Mouse (Mus musculus) C2C12 (cell line): ENCODE data around the gene 4930432K21Rik. TPM values are rescaled to one million over a fixed set of nuclear protein-coding genes. Genes with fewer than 3 reads are reported as not detected.

Source experiments
- H3K27me3 ChIP-seq: one replicate; pipeline ENCODE4 v1.6.1; 2011; ENCODE audit not compliant: control insufficient read depth, insufficient read depth, insufficient read length
- H3K36me3 ChIP-seq: one replicate; pipeline ENCODE4 v1.6.1; 2011; ENCODE audit not compliant: control insufficient read depth, insufficient read depth
- H3K4me3 ChIP-seq: one replicate; pipeline ENCODE4 v1.5.1; 2011; ENCODE audit warnings: mild to moderate bottlenecking, control low read depth; ENCODE audit not compliant: poor library complexity, insufficient read depth, severe bottlenecking
- H3K79me2 ChIP-seq: one replicate; pipeline ENCODE4 v1.6.1; 2011; ENCODE audit not compliant: control insufficient read depth, insufficient read depth
- H3K79me3 ChIP-seq: one replicate; pipeline ENCODE4 v1.6.1; 2011; ENCODE audit warnings: low read depth, control low read depth
- H3ac ChIP-seq: one replicate; pipeline ENCODE3; 2011; ENCODE audit warnings: low read depth; ENCODE audit not compliant: control insufficient read depth, insufficient read length
- CEBPB ChIP-seq: IDR thresholded peaks from one replicate; pipeline ENCODE4 v1.6.1; 2011; ENCODE audit warnings: low read depth, mild to moderate bottlenecking, control low read depth, moderate library complexity
- CTCF ChIP-seq: IDR thresholded peaks from one replicate; pipeline ENCODE4 v1.5.1; 2011; ENCODE audit not compliant: control insufficient read depth, insufficient read depth, insufficient read length
- FOSL1 ChIP-seq: IDR thresholded peaks from one replicate; pipeline ENCODE4 v1.8.0; 2011; ENCODE audit warnings: mild to moderate bottlenecking, low read length; ENCODE audit not compliant: poor library complexity, insufficient read depth, severe bottlenecking
- MAX ChIP-seq: IDR thresholded peaks from one replicate; pipeline ENCODE4 v1.6.1; 2011; ENCODE audit warnings: mild to moderate bottlenecking, control low read depth
- MYOD1 ChIP-seq: IDR thresholded peaks from one replicate; pipeline ENCODE4 v1.6.1; 2011; ENCODE audit warnings: low read depth; ENCODE audit not compliant: control insufficient read depth, insufficient read length
- MYOG ChIP-seq: IDR thresholded peaks from one replicate; pipeline ENCODE4 v1.6.1; 2011; ENCODE audit not compliant: control insufficient read depth, insufficient read length; ENCODE audit errors: extremely low read depth
- USF1 ChIP-seq: IDR thresholded peaks from one replicate; pipeline ENCODE4 v1.6.1; 2011; ENCODE audit warnings: low read depth, mild to moderate bottlenecking, control low read depth, moderate library complexity
- polyA plus RNA-seq: library from polyadenylated mRNA; unstranded; fragments of >200 nt; fragmentation: generic; extraction: Trizol; gene quantifications from one replicate; pipeline ENCODE4 v1.2.1, GENCODE M21; 2012; ENCODE audit warnings: missing spikeins

Gene 4930432K21Rik
- polyA plus RNA-seq, 1 experiment = 0.61 TPM

- TF ChIP-seq MYOG (no peak), MAX (peak; percentile 15), FOSL1 (no peak), CEBPB (no peak), USF1 (no peak), CTCF (no peak), MYOD1 (no peak)
- Histone ChIP-seq H3K27me3 (no peaks in the 10 kb centered on the region), H3K4me3 (no peak within 1 kb of the TSS), H3ac (peak within 1 kb of the TSS; percentile 68), H3K79me2 (no peaks in the 10 kb centered on the region), H3K79me3 (no peaks in the 10 kb centered on the region), H3K36me3 (peaks cover 1% of the 10 kb centered on the region)
Observed at GRCm38 (mm10) chr8:84125656-84126055, 22.2 kb upstream of the 4930432K21Rik start, which contains the start of gene Podnl1. Gene Podnl1, plus strand, starts transcription at chr8:84125989.

DNA sequence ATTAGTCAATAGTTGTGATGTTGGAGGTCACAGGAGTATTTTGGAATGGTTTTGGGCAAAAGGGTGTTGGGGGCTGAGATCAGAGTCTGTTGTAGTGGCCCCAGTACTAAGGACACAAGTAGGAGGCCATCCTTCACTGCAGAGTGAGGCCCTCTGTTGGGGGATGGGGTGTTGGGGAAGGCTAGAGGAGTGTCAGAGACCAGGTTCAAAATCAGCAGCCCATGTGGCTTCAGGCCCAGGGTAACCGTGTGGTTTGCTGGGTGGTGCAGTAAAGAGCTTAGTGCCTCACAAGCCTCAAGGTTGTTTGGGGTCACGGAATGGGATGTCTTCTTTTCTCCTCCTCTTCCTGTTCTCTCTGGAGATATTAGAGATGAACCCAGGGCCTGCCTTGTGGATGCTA is 21.1 kb upstream of the 4930432K21Rik start:
- Histone ChIP-seq H3K36me3 (peaks cover 11% of the 10 kb centered on the region), H3K27me3 (no peaks in the 10 kb centered on the region), H3ac (no peak overlapping the region), H3K4me3 (no peak overlapping the region), H3K79me2 (no peaks in the 10 kb centered on the region), H3K79me3 (no peaks in the 10 kb centered on the region)
- TF ChIP-seq MYOG (no peak), MYOD1 (no peak), CTCF (no peak), CEBPB (no peak), MAX (no peak), FOSL1 (no peak), USF1 (no peak)

- Histone ChIP-seq H3K27me3 (no peaks in the 10 kb centered on the region), H3K4me3 (no peak overlapping the region), H3K79me2 (no peaks in the 10 kb centered on the region), H3K79me3 (no peaks in the 10 kb centered on the region), H3ac (no peak overlapping the region), H3K36me3 (peaks cover 11% of the 10 kb centered on the region)
- TF ChIP-seq MYOD1 = no peak
- TF ChIP-seq USF1 = no peak
- no peak for TF ChIP-seq MYOG
- no peak for TF ChIP-seq MAX
- no peak for TF ChIP-seq CEBPB
- no peak for TF ChIP-seq FOSL1
- TF ChIP-seq CTCF = no peak
Observed at GRCm38 (mm10) chr8:84127202-84127901, 20.5 kb upstream of the 4930432K21Rik start.

DNA sequence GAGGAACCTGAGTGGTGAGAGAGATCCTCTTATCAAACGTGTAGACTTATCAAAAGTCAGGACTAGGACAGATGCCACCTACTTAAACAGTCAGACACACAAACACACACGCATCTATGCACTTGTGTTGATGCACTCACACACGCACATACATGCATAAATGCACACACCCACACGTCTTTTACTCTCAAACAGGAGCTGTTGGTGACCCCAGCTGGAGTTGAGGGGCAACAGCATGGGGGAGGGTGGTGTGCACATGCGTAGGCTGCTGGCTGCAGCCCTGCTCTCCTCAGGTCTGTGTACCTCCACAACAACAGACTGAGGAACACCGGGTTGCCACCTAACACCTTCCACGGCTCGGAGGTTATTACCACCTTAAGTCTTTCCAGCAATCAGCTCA is 19.5 kb upstream of the 4930432K21Rik start:
- no peaks in the 10 kb centered on the region for H3K27me3 ChIP-seq
- TF ChIP-seq CEBPB = no peak
- no peak for TF ChIP-seq MYOG
- H3ac ChIP-seq = no peak overlapping the region

DNA sequence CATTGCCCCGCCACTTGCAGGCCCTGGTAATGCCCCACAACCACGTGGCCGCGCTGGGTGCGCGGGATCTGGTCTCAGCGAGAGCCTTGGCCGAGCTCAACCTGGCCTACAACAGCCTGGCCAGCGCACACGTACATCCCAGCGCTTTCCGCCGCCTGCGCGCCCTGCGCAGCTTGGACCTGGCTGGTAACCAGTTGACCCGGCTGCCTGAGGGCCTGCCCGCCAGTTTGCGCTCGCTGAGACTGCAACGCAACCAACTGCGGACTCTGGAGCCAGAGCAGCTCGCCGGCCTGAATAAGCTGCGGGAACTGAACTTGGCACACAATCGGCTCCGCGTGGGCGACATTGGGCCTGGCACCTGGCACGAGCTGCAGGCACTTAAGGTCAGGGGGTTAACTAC is 17.0 kb upstream of the 4930432K21Rik start:
- no peaks in the 10 kb centered on the region for H3K27me3 ChIP-seq
- no peaks in the 10 kb centered on the region for H3K79me2 ChIP-seq
- H3K79me3 ChIP-seq = no peaks in the 10 kb centered on the region
- TF ChIP-seq MYOG (no peak), MYOD1 (no peak), CEBPB (no peak), MAX (no peak), USF1 (no peak), FOSL1 (no peak), CTCF (no peak)
- H3K4me3 ChIP-seq = no peak overlapping the region
- H3ac ChIP-seq = no peak overlapping the region
- peaks cover 34% of the 10 kb centered on the region for H3K36me3 ChIP-seq

More for the DNA sequence above, 19.5 kb upstream of the 4930432K21Rik start:
- peaks cover 15% of the 10 kb centered on the region for H3K36me3 ChIP-seq
- no peaks in the 10 kb centered on the region for H3K79me2 ChIP-seq
- H3K4me3 ChIP-seq = no peak overlapping the region
- no peaks in the 10 kb centered on the region for H3K79me3 ChIP-seq

- no peaks in the 10 kb centered on the region for H3K79me2 ChIP-seq
- TF ChIP-seq USF1 (no peak), FOSL1 (no peak), CEBPB (no peak), MYOD1 (no peak), CTCF (no peak), MAX (no peak), MYOG (no peak)
- H3K27me3 ChIP-seq = no peaks in the 10 kb centered on the region
- peaks cover 43% of the 10 kb centered on the region for H3K36me3 ChIP-seq
- H3ac ChIP-seq = no peak overlapping the region
- no peaks in the 10 kb centered on the region for H3K79me3 ChIP-seq
- no peak overlapping the region for H3K4me3 ChIP-seq
Observed at GRCm38 (mm10) chr8:84132225-84132624, 15.6 kb upstream of the 4930432K21Rik start.
